Mouse (Mus musculus) thymus, postnatal 14 days (tissue): ENCODE data around the gene Olfr223.
"Not testable (repeated sequence)": the region's sequence is repeated elsewhere in the genome, so short reads cannot be mapped to it uniquely, and the experiment has no call there.

Experiments used
- DNase-seq: peaks from one replicate; pipeline ENCODE4 v3.0.0; 2021

Gene Olfr223

GRCm38 (mm10) chr11:59593189-59593588 is at the start of gene Olfr223:
Gene Olfr223, minus strand, starts transcription at chr11:59593289.
- no peak for DNase-seq

GRCm38 (mm10) chr11:59642420-59642819 is 49.3 kb upstream of the Olfr223 start:
- DNase-seq = no peak

DNA sequence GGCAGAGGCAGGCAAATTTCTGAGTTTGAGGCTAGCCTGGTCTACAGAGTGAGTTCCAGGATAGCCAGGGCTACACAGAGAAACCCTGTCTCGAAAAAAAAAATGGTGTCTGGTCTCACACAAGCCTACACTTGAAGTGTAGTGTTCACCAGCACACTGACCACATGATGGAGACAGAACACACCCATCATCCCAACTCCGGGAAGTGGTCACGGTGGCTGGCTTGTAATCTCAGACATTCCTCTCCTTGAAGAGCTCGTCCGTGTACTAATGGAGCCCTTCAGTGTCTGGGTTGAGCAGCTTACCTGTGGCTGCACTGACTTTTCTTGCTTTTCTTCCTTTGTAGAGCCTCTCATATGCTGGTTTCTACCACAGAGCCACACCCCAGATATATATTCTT is 48.1 kb upstream of the Olfr223 start:
- no peak for DNase-seq

DNA sequence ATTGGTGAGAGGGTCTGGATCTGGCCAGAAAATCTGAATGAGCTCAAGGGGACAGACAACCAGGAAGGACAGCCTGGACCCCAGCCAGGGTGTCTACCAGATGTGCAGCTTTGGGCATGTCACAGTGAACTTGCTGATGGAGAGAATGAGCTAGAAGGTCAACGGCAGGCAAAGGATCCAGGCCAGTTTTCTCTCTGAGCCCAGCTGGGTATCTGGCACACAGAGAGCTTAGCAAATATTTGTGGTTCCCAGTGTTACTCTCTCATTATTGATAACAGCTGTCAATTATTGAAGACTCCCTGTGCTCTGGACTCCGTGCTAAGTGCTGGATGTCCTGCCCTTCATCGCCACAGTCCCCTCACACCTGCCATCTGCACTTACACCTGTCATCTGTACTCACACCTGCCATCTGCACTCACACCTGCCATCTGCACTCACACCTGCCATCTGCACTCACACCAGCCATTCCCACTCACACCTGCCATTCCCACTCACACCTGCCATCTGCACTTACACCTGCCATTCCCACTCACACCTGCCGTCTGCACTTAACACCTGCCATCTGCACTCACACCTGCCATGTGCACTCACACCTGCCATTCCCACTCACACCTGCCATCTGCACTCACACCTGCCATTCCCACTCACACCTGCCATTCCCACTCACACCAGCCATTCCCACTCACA is 47.0 kb upstream of the Olfr223 start:
- DNase-seq = no peak

DNA sequence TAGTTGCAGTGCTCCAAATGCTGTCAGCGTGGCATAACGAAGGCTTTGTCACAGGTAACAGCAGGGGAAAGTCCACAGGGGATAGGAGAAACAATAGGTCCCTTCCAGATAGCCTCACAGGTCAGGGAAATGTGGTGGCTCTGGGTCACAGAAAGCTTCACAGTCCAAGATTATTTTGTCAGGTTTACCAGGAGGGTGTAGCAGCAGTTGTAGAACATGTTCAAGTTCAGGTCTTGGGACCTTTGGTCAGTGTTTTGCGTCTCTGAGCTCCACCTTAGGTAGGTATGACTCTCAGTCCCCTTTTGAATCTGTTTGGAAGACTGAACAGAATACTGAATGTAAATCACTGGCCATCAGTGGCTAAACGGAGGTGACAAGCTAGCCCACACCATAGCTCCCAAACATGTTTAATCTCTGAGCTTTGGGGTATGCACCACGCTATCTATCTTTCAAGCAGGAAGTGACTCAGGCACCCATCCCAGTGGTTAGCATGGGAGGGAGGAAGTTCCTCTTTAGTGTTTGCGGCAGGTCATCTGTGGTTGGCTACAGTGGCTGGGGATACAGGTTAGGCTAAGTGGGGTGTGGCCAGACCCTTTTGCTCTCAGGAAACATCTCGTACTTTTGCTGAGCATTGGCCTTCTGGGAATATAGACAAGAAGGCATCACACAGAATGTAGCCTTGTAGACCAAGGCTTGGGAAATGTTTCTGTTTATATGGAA is 43.8 kb upstream of the Olfr223 start:
- no peak for DNase-seq

DNA sequence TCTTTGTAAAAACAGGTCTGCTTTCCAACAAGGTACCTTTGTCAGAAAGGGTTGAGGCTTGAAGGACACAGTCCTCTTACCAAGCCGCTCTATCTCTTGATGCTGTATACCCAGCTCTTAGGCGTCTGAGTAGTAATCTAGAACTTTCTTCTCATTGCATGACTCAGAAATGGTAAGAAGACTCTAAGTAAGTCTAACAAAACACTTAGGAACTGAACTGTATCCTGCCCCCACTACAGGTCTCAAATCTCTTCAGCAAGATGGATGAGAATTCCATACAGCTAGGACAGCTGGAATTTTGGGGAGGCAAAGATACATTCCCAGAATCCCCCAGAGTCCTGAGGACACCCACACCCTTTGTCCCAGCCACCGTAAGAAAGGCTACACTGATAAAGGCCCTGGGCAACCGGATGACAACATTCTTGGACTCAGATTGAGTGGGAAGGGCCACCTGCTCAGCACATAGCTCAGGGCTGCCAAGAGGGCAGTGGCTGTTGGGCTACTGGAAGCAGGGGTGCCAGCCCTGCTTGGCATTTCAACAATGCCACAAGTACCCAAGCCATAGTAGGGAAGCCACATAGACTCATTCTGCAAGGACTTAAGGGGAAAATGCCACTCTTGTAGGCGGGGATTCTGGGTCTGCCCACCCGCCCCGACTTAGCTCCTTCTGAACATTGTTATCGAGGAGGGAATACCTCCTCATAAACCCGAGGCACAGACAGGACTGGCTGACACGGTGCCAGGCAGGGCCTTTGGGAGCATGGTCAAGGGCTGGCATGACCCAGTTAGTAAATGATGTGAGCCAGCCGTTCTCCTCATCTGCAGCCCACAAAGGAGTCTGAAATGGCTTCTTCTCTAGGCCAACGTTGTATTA is 43.0 kb upstream of the Olfr223 start:
- DNase-seq = no peak

DNA sequence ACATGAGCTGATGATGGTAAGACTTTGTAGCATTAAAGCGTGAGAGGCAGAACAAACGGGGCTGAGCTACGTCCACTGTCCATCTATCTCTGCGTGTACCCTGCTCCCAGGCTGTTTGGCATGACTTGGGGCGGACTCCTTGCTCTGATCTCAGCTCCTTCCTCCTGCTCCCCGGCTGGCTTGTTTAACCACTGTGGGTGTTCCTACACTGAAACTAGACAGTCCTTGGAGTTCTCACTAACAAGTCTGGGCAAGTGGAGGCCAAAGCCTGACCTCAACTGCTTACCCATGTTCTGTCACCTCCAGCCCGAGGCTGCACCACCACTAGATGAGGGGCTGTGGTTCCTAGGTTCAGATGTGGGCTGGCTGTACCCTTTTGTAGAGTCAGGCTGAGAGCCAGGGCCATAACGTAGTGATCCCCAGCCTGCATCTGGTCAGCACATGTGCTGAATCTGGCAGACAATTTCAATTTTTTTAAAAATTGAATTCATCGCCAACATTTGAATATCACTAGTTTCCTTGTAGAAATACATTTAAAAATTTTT is 42.2 kb upstream of the Olfr223 start:
- DNase-seq = no peak

- DNase-seq = no peak
These were observed 41.0 kb upstream of the Olfr223 start for GRCm38 (mm10) chr11:59634001-59634660.

- peak; percentile 66 for DNase-seq
These were observed 39.9 kb upstream of the Olfr223 start for GRCm38 (mm10) chr11:59633037-59633436.

- no peak for DNase-seq
These were observed 38.9 kb upstream of the Olfr223 start for GRCm38 (mm10) chr11:59631980-59632379.

GRCm38 (mm10) chr11:59629871-59630270 is 36.8 kb upstream of the Olfr223 start:
- no peak for DNase-seq

GRCm38 (mm10) chr11:59628177-59628576 is 35.1 kb upstream of the Olfr223 start:
- no peak for DNase-seq

GRCm38 (mm10) chr11:59626192-59626591 is 33.1 kb upstream of the Olfr223 start:
- no peak for DNase-seq

- peak; percentile 81 for DNase-seq
These were observed 31.0 kb upstream of the Olfr223 start for GRCm38 (mm10) chr11:59624017-59624630.

GRCm38 (mm10) chr11:59622214-59622613 is 29.1 kb upstream of the Olfr223 start:
- no peak for DNase-seq

GRCm38 (mm10) chr11:59616986-59617385 is 23.9 kb upstream of the Olfr223 start:
- not testable (repeated sequence) for DNase-seq

DNA sequence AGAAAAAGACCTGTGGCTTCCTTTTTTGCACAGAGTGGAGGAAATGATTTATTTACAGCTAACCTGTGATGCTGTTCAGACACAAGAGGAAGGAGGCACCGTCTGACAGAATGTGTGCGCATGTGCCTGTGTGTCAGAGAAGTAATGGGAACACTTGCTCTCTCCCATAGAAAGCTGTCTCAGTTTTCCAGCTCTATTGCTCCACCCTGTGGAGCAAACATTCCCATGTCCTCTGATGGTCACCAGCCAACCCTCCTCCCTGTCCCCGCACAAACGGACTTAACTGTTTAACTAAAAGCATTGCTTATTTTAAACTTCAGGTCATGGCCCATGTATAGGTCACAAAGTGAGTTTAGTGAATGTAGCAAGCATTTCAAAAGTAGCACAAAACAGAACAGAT is 21.0 kb upstream of the Olfr223 start:
- no peak for DNase-seq

GRCm38 (mm10) chr11:59611646-59612045 is 18.6 kb upstream of the Olfr223 start:
- no peak for DNase-seq

GRCm38 (mm10) chr11:59602287-59602686 is 9.2 kb upstream of the Olfr223 start:
- no peak for DNase-seq

DNA sequence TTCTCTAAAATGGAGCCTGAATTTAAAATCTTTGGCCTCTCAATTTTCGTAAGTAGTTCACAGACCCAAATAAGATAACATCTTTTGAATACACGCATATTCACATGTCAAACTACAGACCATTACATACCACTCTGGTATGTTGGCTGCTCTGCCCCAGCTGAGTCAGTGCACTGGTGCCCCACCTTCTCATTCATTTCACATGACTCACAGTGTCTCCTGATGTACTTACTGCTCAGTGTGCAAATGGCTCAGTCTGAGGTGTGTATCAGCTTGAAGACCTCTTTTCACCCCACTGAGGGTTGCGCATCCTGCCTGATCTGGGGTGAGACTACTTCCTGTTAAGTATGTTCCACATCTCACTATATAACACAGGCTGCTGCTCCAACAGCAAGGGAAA is 7.8 kb upstream of the Olfr223 start:
- peak; percentile 29 for DNase-seq

DNA sequence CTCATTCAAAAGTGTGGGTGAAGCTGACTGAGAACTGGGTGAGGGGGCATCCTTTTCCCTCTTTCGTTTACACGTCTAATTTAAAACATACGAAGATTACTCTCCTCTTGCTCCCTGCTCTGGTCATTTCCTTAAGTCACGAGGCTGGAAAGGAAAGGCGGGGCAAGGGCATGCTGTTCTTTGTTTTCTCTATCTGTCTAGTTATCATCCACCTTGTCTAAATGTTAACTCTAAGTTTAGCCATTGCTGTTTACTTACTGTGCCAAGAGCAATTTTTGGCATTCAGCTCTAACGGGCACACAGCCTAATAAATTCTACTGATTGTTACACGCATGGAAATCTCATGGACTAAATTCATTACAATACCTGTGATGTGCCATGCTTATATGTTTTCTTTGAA is 6.1 kb upstream of the Olfr223 start:
- no peak for DNase-seq

GRCm38 (mm10) chr11:59596950-59597349 is 3.9 kb upstream of the Olfr223 start:
- DNase-seq = no peak
